Mouse (Mus musculus) midbrain, embryonic 10.5 days (tissue): ENCODE data around the gene Traf2. TPM values are rescaled to one million over a fixed set of nuclear protein-coding genes. Genes with fewer than 3 reads are reported as not detected.
"Not testable (repeated sequence)": the region's sequence is repeated elsewhere in the genome, so short reads cannot be mapped to it uniquely, and the experiment has no call there.

Experiments used
- DNase-seq: peaks from one replicate; pipeline ENCODE4 v3.0.0-alpha.2; 2017; ENCODE audit warnings: low spot score
- H3K27ac ChIP-seq: fragments of 300-500 bp; sonication (generic); replicated peaks from 2 replicates; pipeline ENCODE4 v1.5.1; 2016; ENCODE audit warnings: mild to moderate bottlenecking
- H3K27me3 ChIP-seq: fragments of 300-500 bp; sonication (generic); 2 replicates; pipeline ENCODE4 v1.6.1; 2016; ENCODE audit warnings: low read depth, mild to moderate bottlenecking; ENCODE audit not compliant: poor library complexity, severe bottlenecking
- H3K36me3 ChIP-seq: fragments of 300-500 bp; sonication (generic); 2 replicates; pipeline ENCODE4 v1.6.1; 2016; ENCODE audit warnings: mild to moderate bottlenecking, moderate library complexity
- H3K4me1 ChIP-seq: fragments of 300-500 bp; sonication (generic); 2 replicates; pipeline ENCODE4 v1.6.1; 2016
- H3K4me3 ChIP-seq: fragments of 300-500 bp; sonication (generic); 2 replicates; pipeline ENCODE4 v1.5.1; 2016; ENCODE audit warnings: mild to moderate bottlenecking, moderate library complexity
- H3K9me3 ChIP-seq: fragments of 300-500 bp; sonication (generic); replicated peaks from 2 replicates; pipeline ENCODE4 v1.6.1; 2016; ENCODE audit warnings: mild to moderate bottlenecking
- WGBS: fragments of 180-500 bp; shearing (Covaris S2); methylation state at CpG from one replicate; pipeline ENCODE4 v1.1.7; 2016; 5-methylcytosine and 5-hydroxymethylcytosine counted together
- polyA plus RNA-seq: library from polyadenylated mRNA; unstranded; fragments of >200 nt; fragmentation: Nextera tagmentation; extraction: Ambion mirVana; gene quantifications from 2 replicates; pipeline ENCODE4 v1.2.1, GENCODE M21; 2016

Traf2 gene
- polyA plus RNA-seq, 1 experiment from 2014 or later: 41.4 TPM

GRCm38 (mm10) chr2:25571221-25571620 is 24.5 kb upstream of the Traf2 start:
- Histone ChIP-seq H3K27ac (no peak overlapping the region), H3K9me3 (no peaks in the 10 kb centered on the region), H3K36me3 (peaks cover 73% of the 10 kb centered on the region), H3K27me3 (peaks cover 9% of the 10 kb centered on the region), H3K4me3 (no peak overlapping the region), H3K4me1 (peaks cover 29% of the 10 kb centered on the region)
- no peak for DNase-seq
- 92% methylated on average over 4 of the region's 4 CpGs for WGBS

DNA sequence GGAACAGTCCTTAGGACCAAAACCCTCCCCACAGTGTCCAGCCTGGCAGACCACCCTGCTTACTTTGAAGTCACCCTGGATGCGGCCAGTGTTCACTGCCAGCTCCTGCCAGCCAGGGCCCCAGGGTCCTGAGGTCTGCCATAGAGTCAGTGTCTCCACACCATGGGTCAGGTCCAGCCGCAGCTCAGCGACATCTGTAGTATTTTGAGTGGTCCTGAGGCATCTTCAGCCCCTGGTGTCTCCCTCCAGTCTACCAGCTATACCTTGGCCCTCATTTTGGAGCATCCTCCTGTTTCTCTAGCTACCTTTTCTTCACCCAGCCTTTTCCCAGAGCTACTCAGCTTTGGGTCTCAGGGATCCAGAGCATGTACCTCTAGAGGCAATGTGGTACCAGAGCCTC is 22.6 kb upstream of the Traf2 start:
- H3K27me3 ChIP-seq: no peaks in the 10 kb centered on the region
- H3K27ac ChIP-seq: no peak overlapping the region
- H3K36me3 ChIP-seq: peaks cover 91% of the 10 kb centered on the region
- H3K4me3 ChIP-seq: no peak overlapping the region
- H3K4me1 ChIP-seq: peaks cover 16% of the 10 kb centered on the region
- 92% methylated on average over 3 of the region's 3 CpGs for WGBS
- DNase-seq: no peak
- no peaks in the 10 kb centered on the region for H3K9me3 ChIP-seq

DNA sequence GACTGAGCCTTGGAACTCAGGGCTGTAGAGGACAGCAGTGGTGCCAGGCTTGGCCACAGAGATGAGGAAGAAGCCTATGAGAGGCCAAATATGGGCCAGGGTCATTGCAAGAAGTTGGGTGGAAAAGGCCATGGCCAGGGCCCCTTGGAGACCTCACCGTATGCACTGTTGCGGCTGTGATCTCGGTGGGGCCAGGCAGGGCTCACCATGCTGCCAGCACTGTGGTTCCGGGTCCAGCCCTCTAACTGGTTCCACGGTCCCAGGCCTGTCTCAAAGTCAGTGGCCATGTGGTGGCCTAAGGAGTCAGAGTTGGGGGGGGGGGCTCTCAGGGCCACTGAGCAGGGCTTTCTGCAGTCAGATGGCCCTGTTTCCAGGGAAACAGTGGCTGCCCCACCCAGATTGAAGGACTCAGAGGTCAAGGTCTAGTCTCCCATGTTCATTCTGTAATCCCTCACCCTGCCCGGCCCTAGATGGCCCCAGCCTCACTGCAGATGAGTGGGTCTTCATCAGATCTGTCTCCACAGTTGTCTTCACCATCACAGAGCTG is 21.8 kb upstream of the Traf2 start:
- DNase-seq: no peak

DNA sequence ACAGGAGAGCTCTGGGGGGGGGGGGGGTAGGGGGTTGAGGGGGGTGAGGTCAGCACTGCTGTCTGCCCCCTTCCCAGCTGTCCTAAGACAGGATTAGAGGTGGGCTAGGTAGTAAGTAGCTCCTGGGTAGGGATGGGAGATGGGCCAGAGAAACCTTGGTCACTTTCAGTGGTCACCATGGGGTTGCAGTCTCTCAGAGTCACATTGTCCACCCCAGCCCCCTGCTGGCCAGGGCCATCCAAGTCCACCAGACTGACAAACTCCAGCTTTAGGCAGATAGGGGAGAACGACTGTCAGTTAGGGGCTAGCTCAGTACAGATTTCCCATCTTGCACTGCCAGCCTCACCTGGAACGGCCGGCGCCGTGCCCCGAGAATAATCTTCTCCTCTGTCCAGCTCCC is 19.8 kb upstream of the Traf2 start:
- H3K9me3 ChIP-seq: no peaks in the 10 kb centered on the region
- no peak for DNase-seq
- H3K4me1 ChIP-seq: no peaks in the 10 kb centered on the region; the same call in 1 of the 2 replicates
- no peak overlapping the region for H3K27ac ChIP-seq
- no peak overlapping the region for H3K4me3 ChIP-seq
- 89% methylated on average over 6 of the region's 6 CpGs for WGBS
- H3K27me3 ChIP-seq: no peaks in the 10 kb centered on the region
- peaks cover 100% of the 10 kb centered on the region for H3K36me3 ChIP-seq

More for the DNA sequence above, 21.8 kb upstream of the Traf2 start:
- Histone ChIP-seq H3K27me3 (no peaks in the 10 kb centered on the region), H3K4me3 (no peak overlapping the region), H3K9me3 (no peaks in the 10 kb centered on the region), H3K4me1 (peaks cover 8% of the 10 kb centered on the region), H3K27ac (0 out of 2 replicates have a peak overlapping the region, but pooled peaks have one; percentile 1), H3K36me3 (peaks cover 99% of the 10 kb centered on the region)
- 92% methylated on average over 6 of the region's 6 CpGs for WGBS

- Histone ChIP-seq H3K4me3 (no peak overlapping the region), H3K27ac (no peak overlapping the region), H3K27me3 (no peaks in the 10 kb centered on the region), H3K9me3 (no peaks in the 10 kb centered on the region), H3K36me3 (peaks cover 100% of the 10 kb centered on the region), H3K4me1 (no peaks in the 10 kb centered on the region; the same call in 1 of the 2 replicates)
- DNase-seq: no peak
- WGBS: 86% methylated on average over 8 of the region's 8 CpGs
Measured at GRCm38 (mm10) chr2:25565741-25566140, 19.0 kb upstream of the Traf2 start.

DNA sequence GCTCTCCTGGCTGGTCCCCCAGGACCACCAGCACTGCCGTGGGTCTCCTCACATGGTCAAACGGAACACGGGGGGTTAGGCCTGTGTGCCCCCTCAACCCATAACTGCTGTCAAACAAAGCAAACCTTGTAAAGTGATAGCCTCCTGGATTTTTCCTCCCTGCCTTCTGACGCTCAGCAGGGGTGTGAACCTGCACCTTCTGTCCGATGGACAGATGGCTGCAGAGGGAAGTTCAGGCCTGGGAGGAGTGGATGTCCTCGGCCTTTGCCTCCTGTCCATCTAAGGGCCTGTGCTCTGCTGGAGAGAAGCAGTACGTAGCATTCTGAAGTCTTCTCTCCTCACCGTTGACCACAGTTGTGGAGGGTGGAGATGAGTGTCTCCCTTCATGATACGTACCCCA is 15.2 kb upstream of the Traf2 start:
- no peak for DNase-seq
- H3K4me1 ChIP-seq: peaks cover 21% of the 10 kb centered on the region
- no peaks in the 10 kb centered on the region for H3K9me3 ChIP-seq
- no peak overlapping the region for H3K27ac ChIP-seq
- no peaks in the 10 kb centered on the region for H3K27me3 ChIP-seq
- H3K36me3 ChIP-seq: peaks cover 75% of the 10 kb centered on the region
- 85% methylated on average over 9 of the region's 9 CpGs for WGBS
- H3K4me3 ChIP-seq: no peak overlapping the region

DNA sequence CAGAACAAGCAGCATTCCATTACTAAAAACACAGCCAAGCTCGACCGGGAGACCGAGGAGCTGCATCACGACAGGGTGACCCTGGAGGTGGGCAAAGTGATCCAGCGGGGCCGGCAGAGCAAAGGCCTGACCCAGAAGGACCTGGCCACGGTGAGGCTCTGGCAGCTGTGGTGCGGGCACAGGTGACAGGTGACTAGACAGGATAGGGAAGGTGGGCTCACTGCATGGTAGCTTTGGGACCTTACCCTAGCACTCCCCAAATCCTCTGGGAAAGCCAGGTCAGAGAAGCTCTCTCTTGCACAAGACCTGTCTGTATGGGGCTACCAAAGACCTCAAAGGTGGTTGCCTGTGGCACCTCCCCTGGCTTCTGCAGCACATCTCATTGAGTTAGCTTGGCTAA is 13.8 kb upstream of the Traf2 start:
- Histone ChIP-seq H3K9me3 (no peaks in the 10 kb centered on the region), H3K27me3 (no peaks in the 10 kb centered on the region), H3K36me3 (peaks cover 61% of the 10 kb centered on the region), H3K4me1 (peaks cover 28% of the 10 kb centered on the region), H3K4me3 (no peak overlapping the region), H3K27ac (no peak overlapping the region)
- 88% methylated on average over 8 of the region's 8 CpGs for WGBS
- DNase-seq: no peak

DNA sequence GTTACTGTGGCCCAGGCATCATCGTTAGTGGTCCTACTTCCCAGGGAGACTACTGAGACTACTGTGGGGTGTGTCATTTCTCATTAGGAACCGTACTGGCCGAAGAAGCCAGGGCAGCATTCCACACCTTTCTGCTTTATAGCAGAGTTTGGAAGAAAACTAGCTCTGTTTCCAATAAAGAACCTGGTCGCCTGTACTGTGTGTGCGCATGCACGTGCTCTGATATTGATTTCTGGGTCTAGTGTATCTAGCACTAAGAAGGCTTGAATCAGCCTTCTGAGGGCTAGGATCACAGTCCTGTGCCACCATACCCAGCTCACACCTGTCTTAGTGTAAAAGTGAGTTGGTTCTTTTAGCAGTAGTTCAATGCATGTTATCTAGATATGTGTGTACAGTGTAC is 12.0 kb upstream of the Traf2 start:
- H3K27me3 ChIP-seq: no peaks in the 10 kb centered on the region
- 85% methylated on average over 6 of the region's 6 CpGs for WGBS
- H3K27ac ChIP-seq: 0 out of 2 replicates have a peak overlapping the region, but pooled peaks have one; percentile 94

DNA sequence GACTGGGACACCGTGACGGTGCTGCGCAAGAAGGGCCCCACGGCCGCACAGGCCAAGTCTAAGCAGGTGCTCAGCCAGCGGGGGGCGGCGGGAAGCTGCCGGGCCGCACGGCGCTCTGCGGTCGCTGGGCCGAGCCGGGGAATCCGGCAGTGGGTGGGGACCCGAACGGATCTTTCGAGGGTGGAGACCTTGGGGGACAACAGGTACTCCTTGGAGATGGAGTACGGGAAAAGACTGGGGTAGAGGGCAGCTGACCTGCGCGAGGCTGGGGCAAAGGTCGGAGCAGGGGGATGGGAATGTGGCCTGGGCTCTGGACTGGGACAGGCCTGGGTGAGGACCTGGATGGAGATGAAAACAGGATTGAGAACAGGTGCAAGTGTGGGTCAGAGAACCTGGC is 11.2 kb upstream of the Traf2 start:
- Histone ChIP-seq H3K4me3 (peak overlapping the region; percentile 95), H3K9me3 (no peaks in the 10 kb centered on the region), H3K36me3 (peaks cover 35% of the 10 kb centered on the region), H3K27ac (peak overlapping the region; percentile 94), H3K27me3 (no peaks in the 10 kb centered on the region), H3K4me1 (peaks cover 28% of the 10 kb centered on the region)
- WGBS: under 1% methylated on average over 24 of the region's 24 CpGs
- no peak for DNase-seq

More for the DNA sequence above, 12.0 kb upstream of the Traf2 start:
- Histone ChIP-seq H3K4me3 (peak overlapping the region; percentile 95), H3K4me1 (peaks cover 28% of the 10 kb centered on the region), H3K36me3 (peaks cover 43% of the 10 kb centered on the region), H3K9me3 (no peaks in the 10 kb centered on the region)
- DNase-seq: no peak

GRCm38 (mm10) chr2:25557221-25557963 is 10.7 kb upstream of the Traf2 start, which contains the start of gene Edf1:
TSS of gene Edf1 (plus strand) at chr2:25557847.
- Histone ChIP-seq H3K27me3 (no peaks in the 10 kb centered on the region), H3K4me3 (peak within 1 kb of the TSS; percentile 95), H3K4me1 (peaks cover 28% of the 10 kb centered on the region), H3K36me3 (peaks cover 30% of the 10 kb centered on the region), H3K27ac (peak within 1 kb of the TSS; percentile 94), H3K9me3 (no peaks in the 10 kb centered on the region)
- under 1% methylated on average over 61 of the region's 61 CpGs for WGBS
- DNase-seq: peak; percentile 95

- Histone ChIP-seq H3K4me3 (peak overlapping the region; percentile 95; the same call in 1 of the 2 replicates), H3K27ac (no peak overlapping the region), H3K27me3 (no peaks in the 10 kb centered on the region), H3K36me3 (peaks cover 19% of the 10 kb centered on the region), H3K4me1 (peaks cover 28% of the 10 kb centered on the region), H3K9me3 (no peaks in the 10 kb centered on the region)
- 59% methylated on average over 1 of the region's 1 CpGs for WGBS
- no peak for DNase-seq
Measured at GRCm38 (mm10) chr2:25556296-25556695, 9.6 kb upstream of the Traf2 start.

DNA sequence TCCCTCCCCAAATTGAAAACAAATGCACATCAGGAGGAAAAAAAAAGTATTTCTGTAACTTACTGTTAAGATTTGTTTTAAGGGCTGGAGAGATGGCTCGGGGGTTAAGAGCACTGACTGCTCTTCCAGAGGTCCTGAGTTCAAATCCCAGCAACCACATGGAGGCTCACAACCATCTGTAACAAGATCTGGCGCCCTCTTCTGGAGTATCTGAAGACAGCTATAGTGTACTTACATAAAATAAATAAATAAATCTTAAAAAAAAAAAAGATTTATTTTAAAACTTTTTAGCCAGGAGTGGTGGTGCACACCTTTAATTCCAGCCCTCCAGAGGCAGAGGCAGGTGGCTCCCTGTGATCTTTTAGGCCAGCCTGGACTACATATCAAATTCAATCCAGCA is 8.7 kb upstream of the Traf2 start:
- WGBS: 45% methylated on average over 2 of the region's 2 CpGs
- not testable (repeated sequence) for H3K27ac ChIP-seq, DNase-seq, H3K4me3 ChIP-seq, H3K9me3 ChIP-seq, H3K27me3 ChIP-seq
- peaks cover 28% of the 10 kb centered on the region for H3K4me1 ChIP-seq
- peaks cover 10% of the 10 kb centered on the region for H3K36me3 ChIP-seq

GRCm38 (mm10) chr2:25553171-25553786 is 6.5 kb upstream of the Traf2 start:
- H3K9me3 ChIP-seq, H3K27ac ChIP-seq: not testable (repeated sequence)
- WGBS: 91% methylated on average over 4 of the region's 4 CpGs

More at GRCm38 (mm10) chr2:25553171-25553786, 6.5 kb upstream of the Traf2 start:
- not testable (repeated sequence) for H3K36me3 ChIP-seq, H3K27me3 ChIP-seq, H3K4me3 ChIP-seq, DNase-seq
- peaks cover 17% of the 10 kb centered on the region for H3K4me1 ChIP-seq
